Mouse (Mus musculus): Measurements from ENCODE around the gene Rab8a. TPM values are rescaled to one million over a fixed set of nuclear protein-coding genes. Genes with fewer than 3 reads are reported as not detected.

Rab8a gene
- polyA plus RNA-seq, 1 experiment from 2014 or later, result 69.7 TPM

DNA sequence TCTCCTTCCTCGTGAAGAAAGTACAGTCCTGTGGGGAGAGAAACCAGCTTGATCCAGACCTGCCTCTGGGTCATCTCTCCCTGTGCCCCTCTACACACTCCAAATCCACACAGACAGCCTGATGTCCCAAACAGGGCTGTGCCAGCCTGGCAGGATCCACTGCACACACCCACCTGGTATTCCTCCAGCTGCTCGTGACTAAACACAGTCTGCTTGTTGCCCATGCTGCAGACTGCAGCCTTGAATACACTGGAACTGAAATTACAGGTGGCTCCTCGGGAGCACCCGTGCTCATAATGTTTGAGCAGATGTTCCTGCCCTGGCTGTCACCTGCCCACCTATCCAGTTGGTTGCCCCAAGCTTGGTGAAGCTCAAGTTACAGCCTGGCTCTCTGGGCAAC is 51.8 kb downstream of the Rab8a start, which contains the start of gene Cib3:
TSS of gene Cib3 (minus strand) at position 87 of the 400 bp plus-strand sequence.
- no peaks in the 10 kb centered on the region for H3K27me3 ChIP-seq
- H3K9me3 ChIP-seq (replicated peaks), result no peaks in the 10 kb centered on the region
- 0 out of 2 replicates have a peak, but pooled peaks cover 6% of the 10 kb centered on the region for H3K4me1 ChIP-seq (replicated peaks)
- no peak within 1 kb of the TSS for H3K27ac ChIP-seq (replicated peaks)
- 48% methylated on average over 4 of the region's 4 CpGs for WGBS (ENCODE audit: insufficient replicate concordance)
- no peak within 1 kb of the TSS for H3K4me3 ChIP-seq (replicated peaks)
- ATAC-seq (ENCODE audit: insufficient read depth), result no peak
- no peak within 1 kb of the TSS for H3K4me2 ChIP-seq
- H3K9ac ChIP-seq, result no peak within 1 kb of the TSS
- H3K36me3 ChIP-seq (replicated peaks), result no peaks in the 10 kb centered on the region

DNA sequence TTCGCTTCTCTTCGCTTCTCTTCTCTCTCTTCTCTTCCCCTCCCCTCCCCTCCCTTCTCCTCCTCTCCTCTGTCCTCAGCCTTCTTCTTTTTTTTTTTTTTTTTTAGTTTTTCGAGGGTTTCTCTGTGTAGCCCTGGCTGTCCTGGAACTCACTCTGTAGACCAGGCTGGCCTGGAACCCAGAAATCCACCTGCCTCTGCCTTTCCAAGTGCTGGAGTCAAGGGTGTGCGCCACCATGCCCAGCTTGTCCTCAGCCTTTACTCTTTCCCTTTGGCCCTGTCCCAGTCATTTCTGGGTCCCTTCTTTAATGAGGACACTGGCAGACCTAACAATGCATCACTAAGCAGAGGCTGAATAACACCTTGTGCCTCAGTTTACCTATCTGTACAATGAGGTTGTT is 52.5 kb downstream of the Rab8a start, which contains the start of gene Gm11034:
TSS of gene Gm11034 (minus strand) at position 101 of the 400 bp plus-strand sequence.
- Histone ChIP-seq H3K9me3 (replicated peaks) (no peaks in the 10 kb centered on the region), H3K9ac (no peak within 1 kb of the TSS), H3K4me3 (replicated peaks) (no peak within 1 kb of the TSS), H3K4me2 (no peak within 1 kb of the TSS), H3K4me1 (replicated peaks) (0 out of 2 replicates have a peak, but pooled peaks cover 6% of the 10 kb centered on the region), H3K27ac (replicated peaks) (no peak within 1 kb of the TSS), H3K36me3 (replicated peaks) (no peaks in the 10 kb centered on the region), H3K27me3 (no peaks in the 10 kb centered on the region)
- 64% methylated on average over 4 of the region's 4 CpGs for WGBS (ENCODE audit: insufficient replicate concordance)
- ATAC-seq (ENCODE audit: insufficient read depth), result no peak

DNA sequence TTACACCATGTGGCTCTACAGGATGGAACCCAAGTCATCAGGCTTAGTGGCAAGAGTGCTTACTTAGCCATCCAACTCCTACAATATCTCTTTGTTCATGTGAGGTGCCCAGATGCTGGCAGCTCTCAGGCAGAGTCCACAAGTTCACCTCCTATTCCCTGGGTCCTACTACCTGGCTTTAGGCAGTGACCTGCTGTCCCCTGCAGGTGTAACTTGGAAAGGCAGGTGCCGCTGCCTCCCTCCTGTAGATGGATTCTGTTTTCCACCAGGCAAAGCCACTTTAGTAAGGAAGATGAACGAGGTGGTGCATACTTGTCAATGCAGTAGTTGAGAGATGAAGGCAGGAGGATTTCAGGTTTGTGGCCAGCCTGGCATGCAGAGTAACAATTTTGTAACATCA is 54.1 kb downstream of the Rab8a start:
- H3K4me3 ChIP-seq (replicated peaks), result no peak overlapping the region

DNA sequence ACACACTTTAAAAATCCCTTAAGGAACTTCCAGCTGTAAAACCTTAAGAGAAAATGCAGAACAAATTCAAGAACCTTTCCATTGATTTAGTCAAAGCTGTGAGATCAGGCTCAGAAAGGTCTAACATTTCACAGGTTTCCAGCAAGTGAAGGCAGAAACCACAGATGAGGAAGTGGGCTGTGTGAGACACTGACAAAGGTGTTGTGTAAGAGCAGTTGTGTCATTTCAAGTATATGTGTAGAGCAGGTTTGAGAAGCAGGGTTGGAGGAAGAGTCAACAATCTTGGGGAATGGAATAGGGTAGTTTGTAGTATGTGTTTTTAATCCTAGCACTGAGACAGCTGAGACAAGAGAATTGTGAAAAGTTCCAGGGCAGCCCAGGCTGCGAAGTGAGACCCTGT is 54.9 kb downstream of the Rab8a start:
- Histone ChIP-seq H3K4me1 (replicated peaks) (peaks cover 20% of the 10 kb centered on the region), H3K4me2 (no peak overlapping the region), H3K9ac (no peak overlapping the region), H3K4me3 (replicated peaks) (no peak overlapping the region), H3K27me3 (no peaks in the 10 kb centered on the region), H3K36me3 (replicated peaks) (peaks cover 2% of the 10 kb centered on the region), H3K27ac (replicated peaks) (peak overlapping the region; percentile 59), H3K9me3 (replicated peaks) (no peaks in the 10 kb centered on the region)
- WGBS (ENCODE audit: insufficient replicate concordance), result 37% methylated on average over 1 of the region's 1 CpGs
- no peak for ATAC-seq (ENCODE audit: insufficient read depth)

More for the DNA sequence above, 54.1 kb downstream of the Rab8a start:
- ATAC-seq (ENCODE audit: insufficient read depth), result no peak
- Histone ChIP-seq H3K4me1 (replicated peaks) (peaks cover 12% of the 10 kb centered on the region; the same call in 1 of the 2 replicates), H3K27ac (replicated peaks) (no peak overlapping the region), H3K4me2 (no peak overlapping the region), H3K27me3 (no peaks in the 10 kb centered on the region), H3K9ac (no peak overlapping the region), H3K9me3 (replicated peaks) (no peaks in the 10 kb centered on the region), H3K36me3 (replicated peaks) (no peaks in the 10 kb centered on the region)
- 31% methylated on average over 2 of the region's 2 CpGs for WGBS (ENCODE audit: insufficient replicate concordance)

DNA sequence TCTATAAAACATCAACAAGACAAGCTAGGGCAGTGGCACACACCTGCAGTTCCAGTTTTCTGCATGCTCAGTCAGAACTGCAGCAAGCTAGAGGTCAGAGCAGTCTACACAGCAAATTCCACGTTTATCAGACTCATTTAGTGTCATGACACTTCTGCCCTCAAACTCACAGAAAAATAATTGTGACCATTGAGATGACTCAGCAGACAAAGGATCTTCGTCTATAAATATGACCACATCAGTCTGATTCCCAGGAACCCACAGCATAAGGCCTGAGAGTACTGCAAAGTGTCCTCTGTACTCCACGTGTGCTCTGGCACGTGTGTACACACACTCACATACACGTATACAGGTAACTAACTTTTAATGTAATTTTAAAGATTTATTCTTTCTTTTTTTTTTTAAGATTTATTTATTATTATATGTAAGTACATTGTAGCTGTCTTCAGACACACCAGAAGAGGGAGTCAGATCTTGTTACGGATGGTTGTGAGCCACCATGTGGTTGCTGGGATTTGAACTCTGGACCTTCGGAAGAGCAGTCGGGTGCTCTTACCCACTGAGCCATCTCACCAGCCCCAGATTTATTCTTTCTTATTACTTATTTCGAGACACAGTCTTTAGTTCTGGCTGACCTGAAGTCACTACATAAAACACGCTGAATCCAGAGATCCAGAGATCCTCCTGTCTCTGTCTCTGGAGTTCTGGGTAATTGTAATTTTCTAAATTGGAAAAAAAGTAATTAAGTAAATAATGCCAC is 58.0 kb downstream of the Rab8a start:
- no peak overlapping the region; the same call in 1 of the 2 replicates for H3K9ac ChIP-seq
- peak overlapping the region; percentile 84 for H3K4me3 ChIP-seq (replicated peaks)
- no peak for ATAC-seq (ENCODE audit: insufficient read depth)

DNA sequence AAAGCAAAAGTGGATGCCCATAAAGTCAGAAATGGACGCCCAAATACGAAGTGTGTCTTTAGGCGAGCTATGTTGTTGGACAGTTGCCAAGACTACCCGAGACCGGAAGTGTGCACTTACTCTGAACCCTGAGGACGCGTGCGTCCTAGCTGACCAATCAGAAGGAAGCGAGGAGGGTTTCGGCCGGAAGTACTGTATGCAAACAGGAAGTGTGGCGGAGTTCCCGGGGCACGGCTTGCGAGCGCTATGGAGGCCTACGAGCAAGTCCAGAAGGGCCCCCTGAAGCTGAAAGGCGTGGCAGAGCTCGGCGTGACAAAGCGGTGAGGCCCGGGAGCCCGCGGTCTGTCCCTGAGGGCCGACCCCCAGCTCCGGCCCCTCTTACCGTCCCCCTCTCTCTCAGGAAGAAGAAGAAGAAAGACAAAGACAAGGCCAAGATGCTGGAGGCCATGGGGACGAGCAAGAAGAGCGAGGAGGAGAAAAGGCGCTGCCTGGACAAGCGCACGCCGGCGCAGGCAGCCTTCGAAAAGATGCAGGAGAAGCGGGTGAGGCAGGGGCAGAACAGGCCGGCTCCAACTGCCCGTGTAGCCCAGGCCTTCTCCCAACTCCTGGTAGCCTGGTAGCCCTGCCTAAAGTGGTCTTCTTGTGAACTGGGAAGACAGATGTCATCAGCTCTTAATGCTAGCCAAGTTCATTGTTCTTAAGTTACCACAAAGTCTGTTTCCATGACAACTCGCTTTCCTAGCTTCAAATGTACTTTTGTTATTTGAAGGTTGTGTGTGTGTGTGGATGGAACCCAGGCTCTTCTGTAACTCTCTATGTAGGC is 58.8 kb downstream of the Rab8a start, which contains the start of gene Fam32a:
TSS of gene Fam32a (plus strand) at position 190 of the 823 bp plus-strand sequence.
- Histone ChIP-seq H3K9me3 (replicated peaks) (no peaks in the 10 kb centered on the region), H3K27me3 (no peaks in the 10 kb centered on the region), H3K36me3 (replicated peaks) (peaks cover 37% of the 10 kb centered on the region), H3K9ac (peak within 1 kb of the TSS; percentile 82), H3K4me2 (peak within 1 kb of the TSS; percentile 84), H3K4me3 (replicated peaks) (peak within 1 kb of the TSS; percentile 84), H3K4me1 (replicated peaks) (peaks cover 31% of the 10 kb centered on the region), H3K27ac (replicated peaks) (peak within 1 kb of the TSS; percentile 90)
- WGBS (ENCODE audit: insufficient replicate concordance), result 9% methylated on average over 39 of the region's 39 CpGs
- ATAC-seq (ENCODE audit: insufficient read depth), result peak; percentile 99

More for the DNA sequence above, 58.0 kb downstream of the Rab8a start:
- peak overlapping the region; percentile 90; the same call in 1 of the 2 replicates for H3K27ac ChIP-seq (replicated peaks)
- peaks cover 31% of the 10 kb centered on the region for H3K4me1 ChIP-seq (replicated peaks)
- peak overlapping the region; percentile 84 for H3K4me2 ChIP-seq
- H3K27me3 ChIP-seq, result no peaks in the 10 kb centered on the region
- no peaks in the 10 kb centered on the region for H3K9me3 ChIP-seq (replicated peaks)
- 70% methylated on average over 10 of the region's 10 CpGs for WGBS (ENCODE audit: insufficient replicate concordance)
- H3K36me3 ChIP-seq (replicated peaks), result peaks cover 33% of the 10 kb centered on the region

DNA sequence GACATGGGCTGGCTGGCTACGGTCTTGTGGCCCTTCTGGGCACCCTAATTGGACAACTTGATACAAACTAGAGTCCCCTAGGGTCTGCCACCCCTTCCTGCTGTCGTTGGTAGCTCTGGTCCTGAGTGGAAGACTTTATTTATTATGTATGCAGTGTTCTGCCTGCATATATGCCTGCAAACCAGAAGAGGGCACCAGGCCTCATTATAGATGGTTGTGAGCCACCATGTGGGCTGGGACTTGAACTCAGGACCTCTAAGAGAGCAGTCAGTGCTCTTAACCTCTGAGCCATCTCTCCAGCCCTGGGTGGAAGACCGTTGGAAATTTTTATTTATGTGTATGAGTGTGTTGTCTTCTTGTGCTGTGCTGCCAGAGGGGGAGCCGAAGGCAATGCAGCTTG is 59.8 kb downstream of the Rab8a start:
- no peak for ATAC-seq (ENCODE audit: insufficient read depth)
- Histone ChIP-seq H3K4me1 (replicated peaks) (peaks cover 31% of the 10 kb centered on the region), H3K27me3 (no peaks in the 10 kb centered on the region), H3K4me3 (replicated peaks) (peak overlapping the region; percentile 84), H3K36me3 (replicated peaks) (peaks cover 37% of the 10 kb centered on the region), H3K27ac (replicated peaks) (peak overlapping the region; percentile 90), H3K4me2 (peak overlapping the region; percentile 84), H3K9me3 (replicated peaks) (no peaks in the 10 kb centered on the region), H3K9ac (peak overlapping the region; percentile 82)
- WGBS (ENCODE audit: insufficient replicate concordance), result 64% methylated on average over 4 of the region's 4 CpGs

DNA sequence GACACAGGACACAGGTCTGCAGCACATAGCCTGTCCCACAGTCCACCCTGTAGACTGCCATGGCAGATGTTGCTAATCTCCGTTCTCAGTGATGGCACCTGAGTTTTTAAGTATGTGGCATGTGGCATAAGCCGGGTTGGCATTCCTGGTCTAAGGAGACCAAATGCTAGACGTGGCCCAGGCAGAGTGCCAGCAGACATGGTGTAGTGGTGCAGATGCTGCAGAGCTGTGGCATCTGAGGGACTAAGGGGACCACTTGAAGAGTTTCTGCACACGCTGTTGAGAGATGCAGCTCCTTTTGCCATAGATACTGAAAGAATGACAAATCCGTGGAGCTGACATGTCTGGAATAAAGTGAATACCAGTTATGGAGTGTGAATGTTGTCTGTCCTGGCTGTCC is 61.7 kb downstream of the Rab8a start:
- H3K36me3 ChIP-seq (replicated peaks), result peaks cover 37% of the 10 kb centered on the region
- H3K4me2 ChIP-seq, result no peak overlapping the region
- H3K9ac ChIP-seq, result no peak overlapping the region
- H3K4me3 ChIP-seq (replicated peaks), result no peak overlapping the region
- H3K27ac ChIP-seq (replicated peaks), result no peak overlapping the region
- WGBS (ENCODE audit: insufficient replicate concordance), result 81% methylated on average over 5 of the region's 5 CpGs
- no peaks in the 10 kb centered on the region for H3K27me3 ChIP-seq
- no peaks in the 10 kb centered on the region for H3K9me3 ChIP-seq (replicated peaks)
- H3K4me1 ChIP-seq (replicated peaks), result peaks cover 26% of the 10 kb centered on the region
- ATAC-seq (ENCODE audit: insufficient read depth), result no peak

Other genes starting within 250 kb of the Rab8a start
- 6.5 and 7.7 TPM in 2 replicates for gene Zfp961, start 210.2 kb upstream of the Rab8a start, polyA plus RNA-seq (2015; fragmentation: Nextera tagmentation; extraction: Ambion mirVana)
- gene Cyp4f18, start 151.6 kb upstream of the Rab8a start, polyA plus RNA-seq (2015; fragmentation: Nextera tagmentation; extraction: Ambion mirVana), result 3.2 and 4.3 TPM in 2 replicates
- gene Olfr372, start 120.0 kb upstream of the Rab8a start, polyA plus RNA-seq (2015; fragmentation: Nextera tagmentation; extraction: Ambion mirVana), result not detected in 2 replicates
- gene Olfr373, start 78.0 kb upstream of the Rab8a start, polyA plus RNA-seq (2015; fragmentation: Nextera tagmentation; extraction: Ambion mirVana), result not detected in 2 replicates
- 0.03 and 0.05 TPM in 2 replicates for gene Olfr374, start 54.2 kb upstream of the Rab8a start, polyA plus RNA-seq (2015; fragmentation: Nextera tagmentation; extraction: Ambion mirVana)
- 80.7 and 82.6 TPM in 2 replicates for gene Tpm4, start 26.2 kb upstream of the Rab8a start, polyA plus RNA-seq (2015; fragmentation: Nextera tagmentation; extraction: Ambion mirVana)
- 0.26 and 0.33 TPM in 2 replicates for gene Hsh2d, start 28.4 kb downstream of the Rab8a start, polyA plus RNA-seq (2015; fragmentation: Nextera tagmentation; extraction: Ambion mirVana)
- gene Cib3, start 51.6 kb downstream of the Rab8a start, polyA plus RNA-seq (2015; fragmentation: Nextera tagmentation; extraction: Ambion mirVana), result not detected in 2 replicates
- not detected in 2 replicates for gene Gm11034, start 52.4 kb downstream of the Rab8a start, polyA plus RNA-seq (2015; fragmentation: Nextera tagmentation; extraction: Ambion mirVana)
- 32.2 and 33.9 TPM in 2 replicates for gene Fam32a, start 58.5 kb downstream of the Rab8a start, polyA plus RNA-seq (2015; fragmentation: Nextera tagmentation; extraction: Ambion mirVana)
- 57.0 and 61.7 TPM in 2 replicates for gene Ap1m1, start 78.8 kb downstream of the Rab8a start, polyA plus RNA-seq (2015; fragmentation: Nextera tagmentation; extraction: Ambion mirVana)
- 4.9 and 7.2 TPM in 2 replicates for gene Gm10282, start 144.1 kb downstream of the Rab8a start, polyA plus RNA-seq (2015; fragmentation: Nextera tagmentation; extraction: Ambion mirVana)
- gene Klf2, start 157.8 kb downstream of the Rab8a start, polyA plus RNA-seq (2015; fragmentation: Nextera tagmentation; extraction: Ambion mirVana), result 2.6 and 3.1 TPM in 2 replicates

Measured in liver, embryonic 15.5 days (tissue).